Mouse (Mus musculus) v-Abl transformed pro-B cells (cell line): ENCODE data around the gene Lmna.

ENCODE experiments used
- in situ Hi-C, 2 experiments: fragments of 400-800 bp; cut with MboI; formaldehyde crosslinking; loops; one replicate each; pipeline ENCODE4 v1.15.1; 2025; ENCODE audit not compliant: unreplicated experiment in 2 of 2

Lmna gene

DNA sequence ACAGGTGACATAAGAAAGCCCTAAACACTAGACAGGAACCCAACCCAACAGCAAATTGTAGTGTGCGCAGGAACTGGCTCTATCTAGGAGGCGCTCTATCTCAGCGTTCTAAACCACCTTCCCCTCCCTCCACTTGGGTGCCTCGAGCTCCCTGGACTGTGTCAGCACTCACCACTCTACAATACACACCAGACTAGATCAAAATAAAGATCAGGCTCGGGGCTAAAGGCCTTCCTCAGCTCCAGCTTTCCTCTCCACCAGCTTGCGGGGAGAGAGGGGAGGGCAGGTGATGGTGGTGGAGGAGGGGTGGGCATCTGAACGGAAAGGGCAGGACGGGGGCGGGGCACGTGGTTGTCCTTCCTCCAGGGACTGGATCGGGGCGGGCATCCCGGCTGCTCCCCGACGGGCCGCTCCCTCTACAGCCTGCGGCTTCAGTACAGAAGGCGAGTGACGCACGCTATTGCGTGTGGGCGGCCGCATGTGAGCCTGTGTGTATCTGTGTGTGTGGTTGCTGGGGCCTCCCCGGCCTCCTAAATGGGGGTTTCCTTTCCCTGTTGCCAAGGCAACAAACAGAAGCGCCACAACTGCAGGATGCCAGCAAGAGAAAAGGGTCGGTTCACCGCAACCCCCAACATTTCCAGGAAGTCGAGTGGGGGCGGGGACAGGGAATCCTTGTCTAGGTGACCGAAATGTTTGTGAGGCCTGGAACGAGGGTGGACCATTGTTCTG lies at the start of gene Lmna:
Gene Lmna (minus strand): TSS at position 265 of the 729 bp plus-strand sequence.
- in situ Hi-C loops = no loop called here

DNA sequence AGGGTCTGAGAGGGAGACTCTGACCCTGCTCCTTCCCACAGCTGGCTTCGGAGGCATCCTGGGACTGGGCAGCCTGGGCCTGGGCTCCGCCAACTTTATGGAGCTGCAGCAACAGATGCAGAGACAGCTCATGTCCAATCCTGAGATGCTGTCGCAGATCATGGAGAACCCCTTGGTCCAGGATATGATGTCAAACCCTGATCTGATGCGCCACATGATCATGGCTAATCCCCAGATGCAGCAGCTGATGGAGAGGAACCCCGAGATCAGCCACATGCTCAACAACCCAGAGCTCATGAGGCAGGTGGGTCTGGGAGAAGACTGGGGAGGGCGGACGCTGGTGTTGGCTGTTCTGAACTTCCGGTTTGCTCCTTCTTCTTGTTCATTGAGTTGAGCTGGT lies 46.9 kb upstream of the Lmna start:
- in situ Hi-C loops = no loop called here

DNA sequence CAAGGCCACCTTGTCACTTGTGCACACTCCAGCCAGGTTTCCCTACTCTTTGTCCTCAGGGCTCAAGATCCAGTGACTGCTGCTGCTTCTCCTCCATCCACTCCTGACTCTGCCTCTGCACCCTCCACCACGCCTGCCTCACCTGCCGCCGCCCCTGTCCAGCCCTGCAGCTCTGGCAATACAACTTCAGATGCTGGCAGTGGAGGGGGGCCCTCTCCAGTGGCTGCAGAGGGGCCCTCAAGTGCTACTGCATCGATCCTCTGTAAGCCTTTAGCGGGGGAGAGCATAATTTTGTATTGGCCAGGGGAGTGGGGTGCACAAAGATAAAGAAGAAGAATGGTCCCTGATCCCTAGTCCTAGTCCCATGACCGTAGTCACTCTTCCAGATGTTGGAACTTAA lies 46.0 kb upstream of the Lmna start:
- in situ Hi-C loops = no loop called here

DNA sequence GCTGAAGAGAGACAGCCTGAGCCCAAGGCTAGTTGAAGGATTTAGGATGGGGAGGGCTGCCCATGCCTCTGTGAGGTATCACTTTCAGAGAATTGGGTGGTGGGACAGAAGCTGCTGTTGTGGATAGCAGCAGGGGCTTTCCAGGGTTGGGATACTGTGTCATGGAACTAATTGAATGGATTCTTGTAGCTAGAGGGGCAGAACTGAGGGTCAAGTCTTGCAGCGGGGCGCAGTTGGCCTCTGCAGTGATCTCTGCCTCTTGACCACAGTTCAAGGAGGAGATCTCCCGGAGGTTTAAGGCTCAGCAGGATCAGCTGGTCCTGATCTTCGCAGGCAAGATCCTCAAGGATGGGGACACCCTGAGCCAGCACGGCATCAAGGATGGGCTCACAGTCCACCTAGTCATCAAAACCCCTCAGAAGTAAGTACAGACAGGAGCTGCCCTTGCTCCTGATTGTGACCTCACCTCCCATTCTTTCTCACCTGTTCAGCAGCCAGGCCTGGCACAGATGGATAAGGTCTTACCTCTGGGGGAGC lies 45.4 kb upstream of the Lmna start:
- in situ Hi-C loops = no loop called here

DNA sequence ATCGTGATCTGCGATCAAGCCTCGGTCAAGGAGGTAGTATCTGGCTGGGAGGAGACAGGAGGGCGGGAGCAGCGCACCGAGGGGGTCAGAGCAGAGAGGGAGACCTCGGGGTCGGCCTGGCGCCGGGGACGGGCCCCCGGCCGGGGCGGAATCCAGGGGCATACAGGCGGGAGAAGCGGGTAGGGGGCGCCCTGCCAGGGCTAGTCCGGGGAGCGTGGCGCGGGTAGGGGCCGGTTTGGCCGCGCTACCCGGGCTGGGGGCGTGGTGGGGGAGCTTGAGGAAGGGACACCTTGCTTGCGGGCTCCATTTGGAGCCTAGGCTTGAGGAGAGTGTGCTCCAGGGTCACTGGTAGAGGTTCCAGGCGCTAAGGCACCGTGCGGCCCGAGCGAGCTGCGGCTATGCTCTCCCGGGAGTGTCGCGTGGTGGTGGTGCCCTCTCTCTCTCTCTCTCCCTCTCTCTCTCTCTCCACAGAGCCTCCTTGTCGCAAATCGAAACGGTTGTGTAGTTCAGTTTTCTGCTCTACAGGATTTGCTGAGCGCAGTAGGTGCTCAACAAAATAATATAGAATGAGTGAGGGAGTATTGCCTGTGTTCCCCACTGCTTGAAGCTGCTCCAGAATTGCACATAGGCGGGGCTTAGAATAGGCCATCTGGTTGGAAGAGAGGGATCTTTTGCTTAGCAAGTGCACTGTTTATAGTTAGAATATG lies 44.3 kb upstream of the Lmna start:
- in situ Hi-C loops = no loop called here

DNA sequence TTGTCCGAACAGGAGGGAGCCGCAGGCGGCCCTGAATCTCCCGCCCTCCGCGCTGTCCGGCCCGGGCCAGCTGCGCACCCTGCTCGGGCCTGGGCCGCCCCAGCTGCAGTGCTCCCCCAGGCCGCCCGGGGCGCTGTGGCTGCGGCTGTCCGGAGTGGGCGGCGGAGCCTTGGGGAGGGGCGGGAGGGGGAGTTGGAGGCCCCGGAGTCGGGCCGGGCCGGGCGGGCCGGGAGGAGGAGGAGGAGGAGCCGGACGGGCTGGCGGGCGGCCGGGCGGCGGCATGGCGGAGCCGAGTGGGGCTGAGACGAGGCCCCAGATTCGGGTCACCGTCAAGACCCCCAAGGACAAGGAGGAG lies 43.7 kb upstream of the Lmna start, which contains the start of gene Ubqln4:
Gene Ubqln4 (plus strand): TSS at position 234 of the 355 bp plus-strand sequence.
- in situ Hi-C loops = no loop called here

DNA sequence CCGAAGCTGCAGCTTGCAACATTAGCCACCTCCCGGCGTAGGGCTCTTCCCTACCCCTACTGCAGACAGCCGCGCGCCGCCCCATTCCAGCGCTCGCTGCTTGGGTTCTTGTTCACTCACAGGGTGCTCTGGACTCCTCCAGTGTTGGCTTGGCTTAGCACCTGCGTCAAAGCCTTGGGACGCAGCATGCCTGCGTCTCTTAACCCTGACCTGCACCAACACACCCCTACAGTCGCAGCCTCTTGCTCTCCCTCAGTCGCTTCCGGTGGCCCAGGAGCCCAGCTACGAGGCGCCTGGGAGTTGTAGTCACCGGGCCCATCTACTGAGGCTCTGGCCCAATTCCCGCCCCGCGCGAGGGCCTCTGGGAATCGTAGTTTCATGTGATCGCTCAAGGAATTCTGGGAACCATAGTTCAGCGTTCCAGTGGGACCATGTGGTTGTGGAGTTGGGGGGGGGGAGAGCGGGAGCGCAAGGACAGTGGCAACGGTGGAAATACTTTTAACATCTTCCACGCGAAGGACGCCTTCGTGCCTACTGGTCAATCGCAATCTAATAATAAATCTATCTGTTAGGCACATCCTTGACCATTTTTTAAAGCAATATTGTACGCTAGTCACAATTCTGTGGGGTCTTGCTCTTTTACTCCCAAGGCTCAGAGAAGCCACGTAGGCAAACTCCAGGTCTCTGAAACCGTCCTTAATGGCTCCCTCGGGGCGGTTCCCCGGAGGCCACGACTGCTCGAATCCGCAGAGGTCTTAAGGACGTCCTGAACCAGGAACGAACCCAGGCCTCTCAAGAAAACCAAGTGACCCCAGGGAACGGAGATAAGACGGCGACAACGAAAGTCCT lies 43.1 kb upstream of the Lmna start, which contains the start of gene Lamtor2:
Gene Lamtor2 (minus strand): TSS at position 399 of the 849 bp plus-strand sequence.
- in situ Hi-C loops = no loop called here

DNA sequence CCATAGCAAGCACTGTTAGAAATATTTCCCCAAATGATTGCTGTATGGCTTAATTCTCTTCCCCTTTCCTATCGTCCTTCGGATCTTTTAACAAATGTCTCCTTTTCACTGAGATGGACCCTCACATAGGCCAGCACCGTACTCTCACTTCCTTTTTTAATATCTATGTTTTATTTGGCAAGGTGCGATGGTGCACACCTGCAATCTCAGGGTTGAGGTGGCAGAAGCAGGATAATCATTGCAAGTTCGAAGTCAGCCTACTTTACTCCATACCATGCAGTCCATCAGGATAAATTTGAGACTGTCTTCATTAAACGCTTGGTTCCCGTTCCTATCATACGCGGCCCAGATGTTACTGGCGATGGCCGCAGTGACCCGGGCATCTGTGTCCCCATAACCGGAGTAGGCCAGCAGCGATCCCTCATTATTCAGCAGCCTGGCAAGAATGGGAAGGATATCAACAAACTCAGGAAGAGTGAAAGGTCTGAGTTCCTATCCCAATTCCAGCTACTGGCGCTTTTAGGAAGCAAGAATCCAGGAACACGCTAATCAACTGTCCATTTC lies 42.4 kb upstream of the Lmna start:
- in situ Hi-C loops = no loop called here

DNA sequence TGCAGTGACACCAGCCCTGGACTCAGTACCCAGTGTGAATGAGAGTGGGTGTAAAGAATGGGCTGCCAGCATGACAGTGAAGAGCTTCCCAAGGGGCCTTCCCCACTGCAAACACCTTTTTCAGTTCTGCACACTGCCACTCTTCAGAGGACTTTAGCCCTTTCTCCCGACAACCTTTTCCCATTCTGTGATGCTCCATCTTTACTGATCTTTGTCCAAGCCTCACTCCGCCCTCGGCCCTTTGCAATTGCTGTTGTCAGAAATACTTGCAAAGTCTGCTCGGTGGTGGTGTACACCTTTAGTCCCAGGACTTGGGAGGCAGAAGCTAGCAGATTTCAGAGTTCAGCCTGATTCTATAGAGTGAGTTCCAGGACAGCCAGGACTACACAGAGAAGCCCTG lies 41.8 kb upstream of the Lmna start:
- in situ Hi-C loops = no loop called here

DNA sequence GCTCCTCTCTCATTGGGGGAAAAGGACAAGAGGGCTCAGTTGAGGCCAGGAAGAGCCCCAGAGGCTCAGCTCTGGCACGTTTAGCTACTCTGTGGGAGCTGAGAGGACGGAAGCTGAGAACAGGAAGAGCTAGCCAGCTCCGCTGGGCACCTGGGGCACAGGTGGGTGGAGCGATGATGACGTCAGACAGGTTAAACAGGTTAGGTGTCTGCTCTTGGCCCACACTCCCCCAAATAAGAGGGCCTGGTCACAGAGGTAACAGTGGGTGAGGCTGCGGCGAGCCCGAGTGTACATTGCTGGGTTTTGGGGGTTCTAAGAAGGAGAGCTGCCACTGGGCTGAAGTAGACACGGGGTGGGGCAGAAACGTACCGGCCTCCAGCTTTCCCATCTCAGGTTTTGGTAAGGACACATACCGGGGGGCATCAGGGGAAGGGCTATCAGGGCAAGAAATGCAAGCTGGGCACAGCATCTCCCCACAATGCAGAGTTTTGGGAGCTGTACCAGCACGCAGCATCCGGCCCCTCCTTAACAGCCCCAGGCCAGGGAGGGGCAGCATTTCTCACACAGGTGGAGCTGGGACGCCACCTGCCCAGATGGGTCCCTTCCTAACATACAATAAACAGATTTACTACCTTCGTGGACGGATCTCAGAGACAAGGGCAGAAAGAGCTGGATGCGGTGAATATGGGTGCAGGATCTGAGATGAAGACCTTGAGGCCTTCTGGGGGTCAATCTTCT lies 38.6 kb upstream of the Lmna start, which contains the start of gene Rab25:
Gene Rab25 (minus strand): TSS at position 121 of the 738 bp plus-strand sequence.
- in situ Hi-C loops = no loop called here

DNA sequence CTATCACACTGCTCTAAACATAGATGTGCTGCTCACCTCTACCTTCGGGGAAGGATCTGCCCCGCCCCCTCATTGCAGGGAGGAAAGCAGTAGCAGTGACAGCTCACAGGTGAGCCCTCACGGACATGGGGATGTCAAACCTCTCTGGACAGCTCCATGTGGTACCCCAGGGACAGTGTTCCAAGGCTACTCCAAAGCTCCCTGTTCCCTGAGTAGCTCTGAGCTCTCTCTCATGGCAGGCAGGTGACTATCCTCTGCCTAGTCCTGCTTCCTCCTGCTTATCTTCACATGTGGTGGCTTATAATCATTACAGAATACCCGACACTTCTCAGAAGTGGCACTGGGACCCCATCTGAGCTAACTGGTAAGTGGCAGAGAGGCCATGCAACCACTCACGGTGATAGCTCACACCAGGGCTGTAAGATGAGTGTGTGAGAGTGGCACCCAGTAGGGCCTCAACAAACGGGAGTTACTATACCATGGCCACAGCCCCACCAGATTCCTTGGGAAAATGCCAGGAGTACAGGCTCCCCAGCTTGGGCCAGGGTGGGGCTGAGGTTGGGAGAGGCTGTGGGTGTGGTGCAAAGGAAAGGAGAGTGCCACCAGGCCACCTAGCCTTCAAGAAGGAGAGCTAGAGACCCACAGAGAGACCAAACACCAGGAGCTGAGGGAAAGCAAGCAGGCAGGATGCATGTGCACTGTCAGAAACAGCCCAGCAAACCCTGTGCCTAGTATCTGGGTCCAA lies 37.1 kb upstream of the Lmna start:
- in situ Hi-C loops = no loop called here

DNA sequence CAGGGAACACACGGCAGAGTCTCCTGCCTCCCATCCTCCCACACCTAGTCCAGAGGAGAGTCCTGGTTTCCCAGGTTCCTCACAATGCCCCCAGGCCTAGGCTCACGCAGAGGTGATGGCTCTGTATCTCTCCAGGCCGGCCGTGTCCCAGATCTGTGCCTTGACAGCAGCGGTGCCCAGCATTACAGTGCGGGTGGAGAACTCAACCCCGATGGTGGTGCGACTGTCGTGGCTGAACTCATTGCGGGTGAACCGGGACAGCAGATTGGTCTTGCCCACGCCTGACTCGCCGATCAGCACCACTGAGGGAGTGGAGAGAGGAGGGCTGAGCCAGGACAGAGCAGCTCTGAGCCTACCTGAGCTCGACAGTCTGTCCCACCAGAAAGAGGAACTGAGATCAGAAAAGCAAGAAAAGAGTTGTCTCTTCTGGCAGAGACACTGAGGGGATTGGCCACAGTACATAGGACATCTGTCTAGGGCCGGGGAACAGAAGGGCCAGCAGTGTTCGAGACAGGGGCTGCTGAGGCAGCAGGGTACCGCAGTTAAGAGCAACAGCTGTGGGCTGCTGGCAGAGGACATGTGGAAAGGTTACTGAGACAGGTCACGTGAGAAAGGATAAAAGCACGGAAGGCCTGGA lies 35.3 kb upstream of the Lmna start:
- in situ Hi-C loops = no loop called here

DNA sequence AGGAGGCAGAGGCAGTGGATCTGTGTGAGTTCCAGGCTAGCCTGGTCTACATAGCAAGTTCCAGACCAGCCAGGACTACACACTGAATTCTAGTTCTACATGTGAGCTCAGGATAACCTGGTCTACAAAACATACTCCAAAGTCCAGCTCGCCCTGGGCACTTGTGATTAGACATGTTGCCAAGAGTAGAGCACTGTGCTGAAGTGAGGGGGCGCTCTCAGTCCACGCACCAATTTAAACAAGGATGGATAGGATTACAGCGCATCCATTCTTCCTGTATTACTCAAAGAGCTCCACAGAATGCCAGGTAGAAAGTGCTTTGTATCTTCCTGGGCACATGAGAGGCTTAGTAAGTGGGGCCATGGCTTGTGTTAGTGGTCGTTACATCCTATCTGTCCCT lies 34.8 kb upstream of the Lmna start:
- in situ Hi-C loops = no loop called here

DNA sequence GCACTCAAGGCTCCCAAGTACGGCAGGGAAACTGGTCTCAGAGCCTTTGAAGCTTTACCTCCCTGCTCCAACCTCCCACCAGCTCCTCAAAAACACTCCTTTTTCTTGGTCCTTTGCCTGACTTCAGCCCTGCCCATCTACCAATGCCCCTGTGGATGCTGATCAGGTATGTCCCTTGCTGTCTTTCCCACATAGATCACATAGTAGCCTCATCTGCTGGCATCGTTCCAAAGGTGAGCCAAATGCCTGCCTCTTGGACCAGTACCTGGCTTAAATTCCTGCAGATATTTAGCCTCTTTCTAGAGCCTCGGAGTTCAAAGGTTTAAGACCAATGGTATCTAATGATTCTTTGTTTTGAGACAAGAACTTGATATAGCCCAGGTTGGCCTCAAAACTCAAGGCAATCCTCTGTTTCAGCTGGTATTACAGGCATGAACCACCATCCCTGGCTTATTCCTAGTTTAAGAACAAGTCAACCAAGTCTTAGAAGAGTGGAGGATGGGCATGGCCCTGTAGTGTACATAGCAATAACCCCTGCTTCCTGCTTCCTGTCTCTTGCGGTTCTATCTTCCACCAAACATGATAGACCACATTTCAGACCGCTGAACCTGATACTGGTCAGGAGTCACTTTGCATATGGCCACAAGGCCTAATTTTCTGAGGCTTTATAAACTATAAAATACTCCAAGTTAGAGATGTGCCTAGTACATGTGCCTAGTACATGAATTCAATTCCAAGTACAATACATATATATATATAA lies 34.1 kb upstream of the Lmna start:
- in situ Hi-C loops = no loop called here

DNA sequence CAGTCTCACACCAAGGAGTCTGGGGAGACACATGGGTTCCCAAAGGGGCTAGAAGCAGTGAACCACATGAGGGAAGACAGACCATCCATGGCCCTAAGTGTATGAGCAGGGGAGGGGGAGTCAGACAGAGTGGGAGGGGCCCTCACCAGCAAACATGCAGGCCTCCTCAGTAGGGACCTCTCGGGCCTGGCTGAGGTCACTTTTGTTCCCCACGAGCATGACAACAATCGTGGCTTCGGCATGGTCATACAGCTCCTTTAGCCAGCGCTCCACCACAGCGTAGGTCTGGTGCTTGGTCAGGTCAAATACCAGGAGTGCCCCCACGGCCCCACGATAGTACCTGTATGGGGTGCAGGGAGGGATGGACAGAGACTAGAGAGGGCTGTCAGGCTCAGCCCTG lies 33.4 kb upstream of the Lmna start:
- in situ Hi-C loops = no loop called here

DNA sequence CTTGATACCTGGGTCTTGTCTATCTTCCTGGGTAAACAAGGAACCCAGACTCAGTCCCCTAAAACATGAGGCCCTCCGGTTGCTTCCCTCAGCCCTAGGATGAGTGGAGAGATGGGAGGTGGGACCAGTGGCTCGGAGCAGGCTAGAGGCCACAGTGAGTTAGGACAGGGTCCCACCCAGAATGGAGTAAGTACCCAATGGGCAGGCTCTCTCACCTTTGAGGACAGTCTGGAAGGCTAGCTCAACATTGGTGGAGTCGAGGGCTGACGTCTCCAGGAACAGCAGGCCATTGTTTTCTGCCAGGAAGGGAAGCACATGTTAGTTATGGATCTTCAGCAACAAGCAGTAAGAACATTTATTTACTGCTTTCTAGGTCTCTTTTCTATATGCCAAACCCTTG lies 32.7 kb upstream of the Lmna start:
- in situ Hi-C loops = no loop called here

DNA sequence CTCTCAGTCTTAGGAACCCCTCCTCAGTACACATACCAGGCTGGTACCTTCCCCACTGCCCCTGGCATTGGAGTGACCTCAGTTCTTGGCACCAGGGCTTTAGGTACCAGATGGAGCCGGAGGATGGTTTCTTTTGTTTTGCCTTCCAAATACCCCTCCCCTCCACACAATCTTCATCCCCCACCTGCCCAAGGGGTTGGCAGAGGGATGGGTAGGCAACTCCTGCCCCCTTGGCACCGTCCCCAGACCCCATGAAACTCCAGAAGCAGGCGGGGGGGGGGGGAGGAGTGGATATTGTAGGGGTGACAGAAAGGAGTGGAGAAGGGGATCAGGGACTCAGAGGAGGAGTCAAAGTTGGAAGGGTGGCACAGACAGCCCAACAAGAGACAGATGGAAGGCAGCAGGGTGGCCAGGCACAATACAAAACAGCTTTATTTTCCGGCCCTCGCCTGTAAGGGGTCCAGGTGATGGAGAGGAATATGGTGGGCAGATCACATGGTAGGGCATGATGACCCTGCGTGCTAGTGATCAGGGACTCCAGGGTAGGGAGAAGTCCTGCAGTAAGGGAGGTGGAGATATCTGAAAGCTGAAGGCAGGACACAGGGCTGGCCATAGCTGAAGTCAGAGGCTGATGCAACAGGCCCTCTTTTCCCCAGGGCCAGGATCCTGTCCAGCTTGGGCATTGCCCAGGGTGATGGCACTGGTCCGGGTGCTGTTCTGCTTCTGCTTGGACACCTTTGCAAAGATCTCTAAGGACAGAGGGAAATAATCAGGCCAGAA lies 32.1 kb upstream of the Lmna start:
- in situ Hi-C loops = no loop called here
